Mouse (Mus musculus): ENCODE data around the gene Hsd17b6.
A peak's percentile ranks its signal among the peaks of the same experiment; 100 is the strongest.

The Hsd17b6 gene

DNA sequence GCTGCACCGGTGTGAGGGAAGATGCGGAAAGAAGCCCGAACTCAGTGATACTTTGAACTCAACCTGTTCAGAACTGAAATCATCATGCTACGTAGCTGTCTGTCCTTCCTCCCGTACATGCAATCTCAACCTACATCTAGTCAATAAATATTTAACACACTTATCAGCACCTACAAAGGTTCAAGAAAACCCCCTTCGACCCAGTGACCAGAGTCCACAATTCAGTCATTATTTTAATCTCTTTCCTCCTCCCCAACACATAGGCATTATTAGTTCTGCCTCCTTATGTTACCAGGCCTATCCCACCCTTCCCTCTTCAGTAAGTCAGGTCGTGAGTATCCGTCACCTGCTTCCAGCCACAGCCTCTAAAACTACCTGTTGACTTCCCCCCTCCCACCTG, 1.9 kb downstream of the Hsd17b6 start:
- no peak for DNase-seq (ENCODE audit: low spot score)

DNA sequence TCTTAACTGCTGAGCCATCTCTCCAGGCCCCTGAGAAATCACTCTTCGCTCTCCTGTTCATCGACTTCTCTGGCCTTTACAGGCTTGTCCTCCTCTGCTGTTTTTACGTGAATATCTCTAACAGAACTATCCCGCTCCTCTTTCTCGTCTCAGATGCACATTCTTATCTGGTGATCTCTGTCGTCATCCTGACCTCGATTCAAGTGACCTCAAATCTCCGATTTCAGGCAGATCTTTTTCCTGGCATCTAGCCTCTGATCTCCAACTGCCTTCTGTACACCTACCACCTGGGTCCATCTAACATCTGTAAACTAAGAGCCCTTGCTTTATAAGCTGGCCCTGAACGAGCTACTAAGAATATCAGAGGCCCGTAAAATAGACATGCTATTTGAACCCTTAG, 2.5 kb downstream of the Hsd17b6 start:
- DNase-seq (ENCODE audit: low spot score), result no peak

DNA sequence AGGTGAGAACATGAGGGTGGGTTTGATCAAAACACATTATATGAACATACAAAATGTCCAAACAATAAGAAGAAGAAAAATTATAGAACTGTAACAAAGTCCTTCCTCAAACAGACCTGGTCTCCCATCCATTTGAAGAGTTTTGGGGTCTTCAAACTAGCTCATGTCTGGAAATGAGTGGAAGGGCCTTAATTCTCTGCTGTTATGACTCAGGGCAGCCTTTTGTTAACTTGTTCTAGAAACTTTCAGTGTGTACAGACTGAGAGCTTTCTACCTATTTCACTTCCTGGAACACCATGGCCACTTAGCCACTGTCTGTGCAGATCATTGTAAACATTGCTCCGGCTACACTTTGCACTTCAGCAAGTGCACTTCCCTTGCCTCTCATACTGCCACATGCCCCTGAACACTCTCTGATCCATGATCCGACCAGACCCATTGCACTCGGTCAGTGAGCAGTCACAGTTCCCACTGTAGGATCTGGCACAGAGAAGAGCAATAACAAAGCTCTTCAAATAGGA, 4.1 kb downstream of the Hsd17b6 start:
- DNase-seq (ENCODE audit: low spot score), result no peak

DNA sequence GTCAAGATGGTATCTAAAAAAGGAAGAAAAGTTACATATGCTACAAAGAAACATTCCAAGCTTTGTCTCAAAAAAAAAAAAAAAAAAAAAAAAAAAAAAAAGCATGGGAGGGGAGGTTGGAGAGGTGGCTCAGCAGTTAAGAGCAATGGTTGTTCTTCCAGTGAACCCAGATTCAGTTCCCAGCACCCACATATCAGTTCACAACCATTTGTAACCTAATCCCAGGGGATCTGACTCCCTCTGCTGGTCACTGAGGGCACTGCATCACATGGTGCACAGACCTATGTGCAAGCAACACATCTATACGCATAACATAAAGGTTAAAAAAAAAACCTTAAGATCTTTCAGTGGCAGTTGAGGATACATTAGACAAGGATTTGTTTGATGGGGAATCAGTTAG, 9.2 kb downstream of the Hsd17b6 start:
- no peak for DNase-seq (ENCODE audit: low spot score)

DNA sequence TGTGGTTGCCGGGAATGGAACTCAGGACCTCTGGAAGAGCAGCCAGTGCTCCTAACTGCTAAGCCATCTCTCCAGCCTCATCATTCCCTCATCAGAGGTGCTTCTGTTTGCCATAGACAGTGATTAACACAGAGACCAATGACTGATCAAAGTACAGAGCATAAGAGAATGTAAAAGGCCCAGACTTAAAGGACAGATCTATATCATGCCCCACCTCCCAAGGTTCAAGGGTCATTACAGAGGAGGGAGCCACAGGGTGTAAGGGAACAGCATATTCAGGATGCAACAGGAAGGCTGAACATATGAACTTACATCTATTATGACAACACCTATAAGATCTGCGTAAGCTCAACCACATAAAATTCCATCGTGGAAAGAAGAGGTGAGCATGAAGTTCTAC, 10.7 kb downstream of the Hsd17b6 start:
- DNase-seq (ENCODE audit: low spot score), result no peak

DNA sequence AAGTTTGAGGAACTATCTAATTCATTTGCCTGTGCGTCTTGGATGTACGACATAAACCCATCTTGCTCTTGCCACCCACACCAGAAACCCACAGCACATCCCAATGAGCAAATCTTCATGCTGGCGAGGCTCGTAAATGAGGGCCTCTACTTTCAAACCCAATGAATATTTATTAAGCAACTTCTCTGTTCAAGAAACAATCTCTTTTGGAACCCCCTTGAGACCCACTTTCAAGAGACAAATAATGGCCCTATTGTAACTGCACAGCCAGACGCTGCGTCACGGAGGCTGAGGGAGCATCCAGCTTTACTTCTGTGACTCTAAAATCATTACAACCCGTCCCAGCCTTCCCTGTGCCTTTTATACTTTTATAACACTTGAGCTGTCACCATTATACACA, 21.8 kb downstream of the Hsd17b6 start:
- no peak for DNase-seq (ENCODE audit: low spot score)

DNA sequence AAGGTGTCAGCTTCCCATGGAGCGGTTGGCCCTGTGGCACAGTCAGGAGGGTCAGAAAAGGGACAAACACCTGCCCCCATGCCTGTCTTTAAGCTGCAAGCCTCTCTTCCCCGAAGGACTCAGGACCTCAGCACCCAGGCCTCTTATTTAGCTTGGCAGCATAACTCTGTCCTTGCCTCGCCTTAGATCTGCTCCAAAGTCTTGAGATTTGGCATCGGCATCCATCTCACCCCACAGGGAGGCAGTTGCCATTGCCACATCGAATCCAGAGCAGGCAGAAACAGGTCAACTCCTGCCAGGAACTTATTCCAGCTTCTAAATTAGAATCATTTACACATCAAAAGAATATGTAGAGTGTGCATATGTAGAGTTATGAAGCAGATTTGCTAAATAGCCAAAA, 22.8 kb downstream of the Hsd17b6 start:
- peak; percentile 44 for DNase-seq (ENCODE audit: low spot score)

DNA sequence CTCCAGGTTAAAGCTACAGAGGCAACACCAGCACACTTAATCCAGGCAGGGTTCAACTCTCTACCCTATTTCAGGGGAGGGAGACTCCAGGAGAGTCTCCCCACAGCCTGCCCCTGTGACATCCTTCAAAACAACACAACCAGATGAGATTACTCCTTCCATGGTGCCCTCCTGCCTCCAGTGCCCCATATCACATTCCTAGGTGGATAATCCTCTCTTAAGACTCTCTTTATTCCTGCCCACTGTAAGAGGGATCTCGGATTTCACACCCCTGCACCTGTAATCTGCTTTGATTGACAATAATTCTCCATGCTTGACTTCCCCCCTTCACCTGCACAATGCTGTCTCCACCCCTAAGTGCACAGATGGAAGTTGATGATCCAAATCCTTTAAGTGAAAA, 31.9 kb downstream of the Hsd17b6 start:
- DNase-seq (ENCODE audit: low spot score), result no peak

DNA sequence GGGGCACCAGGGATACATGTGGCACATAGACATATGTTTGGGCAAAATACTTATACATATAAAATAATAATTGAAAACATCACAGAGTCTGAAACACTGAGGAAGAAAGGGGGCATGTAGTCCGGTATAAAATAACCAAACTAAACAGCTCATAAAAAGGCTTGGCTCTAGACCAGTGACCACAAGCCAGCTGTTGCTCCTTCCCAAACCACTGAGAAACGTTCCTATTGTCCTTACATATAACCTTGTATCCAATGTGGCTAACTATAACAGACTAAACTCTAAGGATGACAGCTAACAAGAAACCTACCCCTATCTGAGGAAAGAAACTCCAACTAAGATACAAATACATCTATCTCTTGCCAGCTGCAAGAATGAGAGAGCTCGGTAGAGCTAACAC, 33.3 kb downstream of the Hsd17b6 start:
- no peak for DNase-seq (ENCODE audit: low spot score)

DNA sequence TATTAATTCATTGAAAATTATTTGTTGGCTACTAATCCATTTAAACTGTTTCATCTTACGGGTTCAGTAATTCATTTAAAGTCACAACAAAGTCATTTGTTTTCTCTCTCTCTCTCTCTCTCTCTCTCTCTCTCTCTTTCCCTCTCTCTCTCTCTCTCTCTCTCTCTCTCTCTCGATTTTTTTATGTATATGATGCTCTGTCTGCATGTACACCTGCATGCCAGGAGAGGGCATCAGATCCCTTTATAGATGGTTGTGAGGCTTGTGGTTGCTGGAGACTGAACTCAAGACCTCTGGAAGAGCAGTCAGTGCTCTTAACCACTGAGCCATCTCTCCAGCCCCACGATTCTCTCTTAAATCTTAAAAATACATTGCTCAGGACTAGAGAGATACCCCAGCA, 36.3 kb downstream of the Hsd17b6 start:
- no peak for DNase-seq (ENCODE audit: low spot score)

DNA sequence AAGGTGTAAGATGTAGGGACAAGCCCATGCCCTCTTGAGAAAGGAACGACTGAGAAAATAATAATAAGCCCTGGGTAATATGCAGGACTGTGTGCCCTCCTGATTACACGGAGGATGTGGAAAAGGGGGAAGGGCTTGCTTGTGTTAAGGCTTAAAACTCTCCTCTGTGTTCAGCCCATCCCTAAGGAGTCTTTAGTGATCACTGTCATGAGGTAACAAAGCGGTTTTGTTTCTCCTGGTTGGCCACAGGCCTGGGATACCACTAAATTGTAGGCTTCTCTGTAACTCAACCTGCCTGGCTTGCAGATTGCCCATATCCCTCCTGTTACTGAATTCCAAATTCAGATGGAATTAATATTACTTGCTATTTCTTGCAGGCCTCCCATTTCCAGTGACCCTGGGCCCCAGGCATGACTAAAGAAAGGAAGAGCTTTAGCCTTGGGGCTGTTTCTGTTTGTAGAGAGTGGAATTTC, 37.0 kb downstream of the Hsd17b6 start:
- DNase-seq (ENCODE audit: low spot score), result no peak

DNA sequence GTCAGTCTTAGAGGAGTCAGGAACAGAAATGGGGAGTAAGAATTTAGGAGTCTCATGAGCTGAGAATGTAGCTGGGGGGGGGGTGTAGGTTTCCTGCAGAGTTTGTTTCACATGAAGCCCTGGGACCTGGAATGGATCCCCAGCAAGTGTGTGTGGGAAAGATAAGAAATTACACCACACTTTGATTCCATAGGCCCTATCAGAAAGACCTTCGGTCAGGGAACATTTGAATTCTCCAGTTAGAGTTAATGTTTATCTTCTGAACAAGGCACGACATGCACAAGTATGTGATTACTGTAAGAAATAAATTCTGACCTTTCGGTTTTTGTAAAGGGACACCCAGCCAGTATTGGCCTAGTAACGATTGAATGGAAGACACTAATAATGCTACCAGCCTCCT, 37.6 kb downstream of the Hsd17b6 start:
- DNase-seq (ENCODE audit: low spot score), result no peak

DNA sequence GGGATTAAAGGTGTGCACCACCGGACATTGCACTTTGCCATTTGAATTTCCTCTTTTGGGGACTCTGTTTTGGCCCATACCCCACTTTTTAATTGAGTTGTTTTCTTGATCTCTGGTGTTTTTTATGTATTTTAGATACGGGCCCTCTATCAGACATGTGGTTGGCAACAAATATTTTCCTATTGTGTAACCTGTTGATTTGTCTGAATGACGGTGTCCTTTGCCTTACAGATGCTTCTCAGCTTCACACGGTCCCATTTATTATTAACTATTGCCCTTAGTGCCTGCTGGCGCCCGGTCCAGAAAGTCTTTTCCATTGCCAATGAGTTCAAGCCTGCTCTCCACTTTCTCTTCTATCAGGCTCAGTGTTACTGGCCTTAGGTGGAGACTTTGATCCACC, 40.9 kb downstream of the Hsd17b6 start:
- DNase-seq (ENCODE audit: low spot score), result peak; percentile 45

DNA sequence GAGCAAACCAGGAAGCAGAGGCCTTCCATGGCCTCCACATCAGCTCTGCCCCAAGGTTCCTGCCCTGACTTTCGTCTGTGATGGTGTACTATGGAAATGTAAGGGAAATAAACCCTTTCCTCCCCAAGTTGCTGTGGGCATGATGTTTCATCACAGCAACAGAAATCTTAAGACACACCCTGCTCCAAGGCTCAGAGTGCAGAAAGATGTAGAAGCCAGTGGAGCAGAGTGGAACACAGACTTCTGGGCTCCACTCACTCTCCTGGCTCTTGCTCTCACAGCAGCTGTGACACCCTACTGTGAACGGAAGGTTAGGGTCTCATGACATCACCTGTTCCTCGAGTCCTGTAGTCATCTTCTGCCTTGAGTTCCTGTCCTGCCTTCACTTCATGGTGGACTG, 43.4 kb downstream of the Hsd17b6 start:
- no peak for DNase-seq (ENCODE audit: low spot score)

DNA sequence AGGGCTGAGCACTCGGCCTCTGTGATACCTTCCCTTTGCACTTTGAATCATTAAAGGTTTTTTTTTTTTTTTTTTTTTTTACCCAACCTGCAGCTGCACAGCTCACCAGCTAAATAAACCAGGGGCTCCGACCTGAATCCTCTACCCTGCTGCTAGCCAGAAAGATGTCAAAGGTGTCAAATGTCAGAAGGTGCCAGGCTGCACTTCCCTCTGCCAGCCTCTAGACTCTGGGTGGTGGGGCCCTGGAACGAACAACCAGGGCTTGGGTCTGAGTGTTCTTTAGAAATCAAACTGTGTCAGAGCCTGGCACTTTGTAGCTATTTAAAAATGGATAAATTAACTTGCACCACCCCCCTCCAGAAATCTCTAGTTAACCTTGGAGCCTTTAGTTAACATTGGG, 45.0 kb downstream of the Hsd17b6 start:
- DNase-seq (ENCODE audit: low spot score), result no peak

DNA sequence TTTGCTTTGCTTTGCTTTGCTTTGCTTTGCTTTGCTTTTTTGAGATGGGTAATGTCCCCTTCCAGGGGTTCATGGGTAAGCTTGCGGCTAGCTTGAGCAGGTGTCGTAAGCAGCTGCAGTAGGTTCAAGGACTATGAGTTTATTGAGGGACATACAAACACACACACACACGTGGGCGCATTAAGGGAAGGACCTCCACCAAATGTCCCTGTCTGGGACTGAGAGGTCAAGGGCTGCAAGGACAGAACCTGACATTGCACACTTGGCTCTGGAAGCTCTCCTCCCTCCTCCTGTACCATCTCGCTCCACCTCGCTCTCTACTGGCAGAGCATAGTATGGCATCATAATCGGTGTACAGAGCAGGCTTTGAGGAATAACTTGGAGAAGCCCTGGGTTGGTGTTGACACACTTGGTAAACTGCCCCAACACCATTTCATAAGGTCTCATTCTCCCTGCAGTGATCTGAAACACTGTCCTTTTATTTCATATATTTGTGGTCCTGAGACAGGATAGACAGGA, 48.2 kb downstream of the Hsd17b6 start:
- peak; percentile 30 for DNase-seq (ENCODE audit: low spot score)

DNA sequence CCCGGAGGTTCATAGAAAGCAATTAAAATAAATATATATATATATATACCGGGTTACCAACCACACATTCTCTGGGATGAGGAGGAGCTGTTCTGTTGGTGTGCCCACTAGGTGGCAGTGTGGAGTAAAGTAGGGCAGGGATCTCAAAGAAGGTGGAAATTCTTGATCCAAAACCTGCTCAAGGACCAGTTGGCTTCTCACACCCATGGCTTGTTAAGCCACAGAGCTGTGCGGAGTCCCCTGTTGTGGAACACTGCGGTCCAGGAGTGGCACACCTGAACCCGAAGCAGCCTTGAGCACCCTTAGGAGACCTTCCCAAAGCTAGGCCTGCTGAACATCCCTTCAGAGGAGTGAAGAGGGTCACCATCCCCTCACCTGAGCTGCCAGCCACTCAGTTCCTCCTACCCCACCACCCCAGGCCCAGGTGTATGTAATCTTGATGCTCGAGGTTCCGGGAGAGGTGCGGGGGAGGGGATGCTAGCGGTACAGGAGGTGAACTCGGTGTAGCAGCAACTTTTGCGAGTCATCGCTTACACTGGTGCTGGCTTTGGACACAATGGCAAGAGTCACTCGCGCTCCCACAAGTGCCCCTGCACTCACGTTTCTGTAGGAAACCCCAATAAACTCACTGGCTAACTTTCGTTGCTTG, 51.1 kb downstream of the Hsd17b6 start:
- DNase-seq (ENCODE audit: low spot score), result peak; percentile 75

DNA sequence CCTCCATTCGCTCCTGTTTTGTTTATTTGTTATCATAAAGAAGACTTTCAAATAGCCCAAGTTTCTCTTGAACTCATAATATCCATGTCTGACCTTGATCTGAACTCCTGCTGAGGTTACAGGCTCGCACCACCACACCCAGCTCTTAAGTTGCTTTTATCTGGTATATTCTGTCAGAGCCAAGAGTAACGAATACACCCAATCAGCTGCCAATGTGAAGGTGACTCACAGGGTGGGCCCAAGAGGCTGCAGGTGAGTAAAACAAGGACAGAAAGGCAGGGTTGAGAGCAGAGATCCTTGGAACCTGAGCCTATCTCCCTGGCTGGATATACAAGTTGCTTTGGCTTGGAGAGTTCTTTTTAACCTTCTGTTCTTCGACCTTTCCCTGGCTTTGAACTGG, 52.4 kb downstream of the Hsd17b6 start:
- DNase-seq (ENCODE audit: low spot score), result no peak

DNA sequence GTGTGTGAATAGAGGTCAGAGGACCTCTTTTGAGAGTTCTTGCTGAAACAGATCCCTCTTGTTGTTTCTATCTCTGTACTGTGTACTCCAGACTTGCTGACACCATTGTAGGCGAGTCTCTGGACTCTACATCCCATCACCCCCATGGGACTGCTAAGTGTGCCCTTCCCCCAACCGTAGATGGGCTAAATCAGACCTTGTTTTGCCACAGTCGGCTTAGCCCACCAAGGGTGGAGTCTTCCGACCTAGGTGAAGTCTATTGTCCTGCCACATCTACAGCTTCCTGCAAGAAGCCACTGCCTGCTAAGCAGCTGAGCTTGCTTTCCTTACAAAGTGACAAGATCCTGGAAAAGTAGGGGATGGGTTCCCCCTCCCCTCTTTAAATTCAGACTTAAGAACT, 55.6 kb downstream of the Hsd17b6 start:
- DNase-seq (ENCODE audit: low spot score), result no peak

DNA sequence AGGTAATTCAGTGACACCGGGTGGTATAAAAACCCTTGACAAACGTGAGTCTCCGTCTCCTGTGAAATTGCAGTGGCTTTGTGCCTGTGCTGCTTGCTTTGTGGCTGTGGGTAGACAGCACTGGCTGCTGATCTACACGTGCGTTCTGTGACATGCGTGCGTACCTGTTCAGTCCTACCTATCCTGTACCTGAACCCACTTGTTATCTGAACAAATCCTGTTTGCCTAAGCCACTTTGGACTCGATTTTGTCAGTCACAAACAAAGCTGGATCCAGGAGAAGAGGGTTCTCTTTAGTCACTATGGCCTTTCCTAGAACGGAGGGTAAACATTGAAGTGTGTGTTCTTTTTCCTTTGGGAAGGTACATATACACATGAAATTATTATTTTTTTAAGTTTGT, 56.0 kb downstream of the Hsd17b6 start:
- no peak for DNase-seq (ENCODE audit: low spot score)

DNA sequence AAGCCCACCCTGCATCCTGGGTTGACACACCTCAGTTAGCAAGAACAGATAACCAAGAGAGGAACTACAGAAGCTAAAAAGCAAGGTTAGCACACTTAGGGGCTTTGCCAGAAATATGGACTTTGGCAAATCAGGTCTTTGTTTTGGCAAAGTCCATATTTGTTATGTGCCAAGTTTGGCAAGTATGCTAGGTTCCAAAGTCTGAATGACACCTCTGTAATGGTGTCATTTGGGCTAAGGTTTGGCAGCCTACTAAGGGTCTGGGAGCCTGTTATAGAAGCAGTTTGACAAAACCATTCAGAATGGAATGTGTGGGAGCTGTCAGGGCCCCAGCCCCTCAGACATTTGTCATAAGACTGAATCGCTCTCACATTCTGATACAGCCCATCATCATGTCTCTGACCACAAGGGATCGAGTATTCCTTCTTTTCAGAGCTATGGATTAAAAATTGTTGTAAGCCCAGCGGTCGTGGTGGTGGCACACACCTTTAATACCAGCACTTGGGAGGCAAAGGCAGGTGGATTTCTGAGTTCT, 57.7 kb downstream of the Hsd17b6 start:
- no peak for DNase-seq (ENCODE audit: low spot score)

DNA sequence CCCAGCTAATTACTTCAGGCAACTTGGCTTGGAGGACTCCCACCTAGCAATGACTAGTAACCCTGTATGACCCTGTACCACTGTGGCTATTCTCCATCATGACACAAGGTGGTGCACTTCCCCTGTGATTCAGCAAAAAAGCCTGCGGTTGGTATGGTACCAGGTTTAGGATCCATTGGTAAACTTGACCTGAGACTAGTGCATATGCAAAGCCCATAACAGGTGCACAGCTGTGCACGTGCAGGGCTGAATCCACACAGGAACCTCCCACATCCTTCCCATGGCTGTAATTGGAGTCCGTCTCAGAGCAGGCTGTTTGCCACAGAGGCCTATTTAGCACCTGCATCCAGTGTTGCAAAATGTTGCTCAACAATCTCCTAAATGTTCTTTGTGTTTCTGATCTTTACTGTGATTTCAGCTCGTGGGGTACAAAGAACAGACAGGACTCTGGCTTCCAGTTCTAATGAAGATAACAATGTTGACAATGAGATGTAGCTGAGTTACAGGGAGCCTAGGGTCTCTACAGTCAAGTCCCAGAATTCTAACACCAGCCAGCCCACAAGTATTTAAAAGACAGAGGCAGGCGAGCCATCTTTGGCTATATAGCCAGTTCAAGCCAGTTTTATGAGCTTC, 61.9 kb downstream of the Hsd17b6 start:
- DNase-seq (ENCODE audit: low spot score), result peak; percentile 64
